ENCODE assay signal across 9 mouse cellular contexts in the genomic region with DNA sequence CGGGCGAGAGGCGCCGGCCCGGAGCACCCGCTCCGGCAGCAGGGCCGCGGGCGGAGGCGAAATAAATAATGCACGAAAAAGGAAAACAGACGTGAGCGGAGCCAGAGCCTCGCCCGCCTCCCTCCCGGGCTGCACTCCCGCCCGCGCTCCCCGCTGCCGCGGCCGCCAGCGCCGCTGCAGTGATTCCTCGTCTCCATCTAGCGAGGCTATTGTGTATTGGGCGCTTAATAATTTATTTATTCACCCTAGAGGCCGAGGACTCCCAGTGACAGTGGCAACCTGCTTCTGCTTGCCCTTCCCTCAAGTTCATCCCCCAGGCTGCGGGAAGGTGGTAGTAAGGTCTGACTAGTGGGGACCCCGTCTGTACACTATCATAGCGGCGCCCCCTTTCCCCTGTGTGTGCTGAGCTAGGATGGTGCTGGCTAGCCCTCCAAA. TPM values are rescaled to one million over a fixed set of nuclear protein-coding genes. Genes with fewer than 3 reads are reported as not detected.
DNase-seq lines count a peak whose midpoint lies in the region; ATAC-seq and TF ChIP-seq lines count a peak whose summit lies in the region.
"Had no signal": no experiment of that assay in that cellular context is flagged by ENCODE, and none has a peak within 500 bp of the region (broad histone marks: within the 10 kb centered on the region; RNA-seq: fewer than 3 reads in every experiment).

No protein-coding gene starts in this region.

- no peaks in the 10 kb centered on the region for H3K9me3 ChIP-seq in forebrain, embryonic 13.5 days (replicated peaks)
- H3K9me3 ChIP-seq in heart, postnatal 0 days (replicated peaks; ENCODE audit: control insufficient read depth, low read length) = no peaks in the 10 kb centered on the region
- no peaks in the 10 kb centered on the region for H3K9me3 ChIP-seq in liver, embryonic 15.5 days (replicated peaks)

- peaks cover 12% of the 10 kb centered on the region for H3K4me1 ChIP-seq in forebrain, embryonic 13.5 days
- H3K4me1 ChIP-seq in heart, postnatal 0 days (ENCODE audit: control insufficient read depth, insufficient read depth) = no peaks in the 10 kb centered on the region
- H3K4me1 ChIP-seq in liver, embryonic 15.5 days (replicated peaks) = no peaks in the 10 kb centered on the region

- TF ChIP-seq EP300 in heart, postnatal 0 days (IDR thresholded peaks at IDR 0.05; ENCODE audit: low read depth) = no peak

- TF ChIP-seq CTCF in heart, postnatal 0 days (IDR thresholded peaks at IDR 0.05; ENCODE audit: low read depth) = peak; percentile 54

- peak; percentile 12 to 16 for DNase-seq in lung, adult 18-20 months
- DNase-seq in lung, postnatal 25 days (ENCODE audit: low spot score) = no peak
- peak; percentile 62 for DNase-seq in heart, postnatal 0 days (ENCODE audit: low spot score)
- DNase-seq in layer of hippocampus, adult 11-12 months (ENCODE audit: low spot score) = peak; percentile 66
- DNase-seq in ovary, adult 18-20 months (ENCODE audit: low spot score) = peak; percentile 37
- no peak for DNase-seq in spleen, postnatal 4 days (ENCODE audit: low spot score in 2 of 2)

- H3K4me2 ChIP-seq in forebrain, embryonic 13.5 days = peak overlapping the region; percentile 98
- peak overlapping the region; percentile 92 for H3K4me2 ChIP-seq in heart, postnatal 0 days (ENCODE audit: low read depth, low read length)
- peak overlapping the region; percentile 60 for H3K4me2 ChIP-seq in liver, embryonic 15.5 days

- peak overlapping the region; percentile 22; the same call in 1 of the 2 replicates for H3K27ac ChIP-seq in forebrain, embryonic 13.5 days
- H3K27ac ChIP-seq in heart, postnatal 0 days (ENCODE audit: low read depth) = 0 out of 2 replicates have a peak overlapping the region, but pooled peaks have one; percentile 28
- no peak overlapping the region for H3K27ac ChIP-seq in liver, embryonic 15.5 days (replicated peaks)

- peaks cover 47% of the 10 kb centered on the region for H3K27me3 ChIP-seq in forebrain, embryonic 13.5 days
- H3K27me3 ChIP-seq in heart, postnatal 0 days (ENCODE audit: control insufficient read depth, insufficient read depth, low read length) = peaks cover 54% of the 10 kb centered on the region
- H3K27me3 ChIP-seq in liver, embryonic 15.5 days = peaks cover 54% of the 10 kb centered on the region

- peak overlapping the region; percentile 70 for H3K4me3 ChIP-seq in forebrain, embryonic 13.5 days
- H3K4me3 ChIP-seq in heart, postnatal 0 days (ENCODE audit: low read depth, low read length) = peak overlapping the region; percentile 66
- H3K4me3 ChIP-seq in liver, embryonic 15.5 days (replicated peaks) = peak overlapping the region; percentile 46

- peak overlapping the region; percentile 74 for H3K9ac ChIP-seq in forebrain, embryonic 13.5 days
- peak overlapping the region; percentile 57 for H3K9ac ChIP-seq in heart, postnatal 0 days (replicated peaks; ENCODE audit: low read depth, low read length)
- H3K9ac ChIP-seq in liver, embryonic 15.5 days = no peak overlapping the region

- WGBS in forebrain, embryonic 13.5 days = under 1% methylated on average over 29 of the region's 34 CpGs
- WGBS in heart, postnatal 0 days = 2% methylated on average over 24 of the region's 34 CpGs
- WGBS in liver, embryonic 15.5 days (ENCODE audit: insufficient replicate concordance) = 2% methylated on average over 34 of the region's 34 CpGs

- ATAC-seq in forebrain, embryonic 13.5 days = peak; percentile 73
- ATAC-seq in heart, postnatal 0 days (ENCODE audit: insufficient read depth, low read depth) = peak; percentile 83
- ATAC-seq in liver, embryonic 15.5 days (ENCODE audit: insufficient read depth) = no peak

- H3K36me3 ChIP-seq in forebrain, embryonic 13.5 days (ENCODE audit: poor library complexity, severe bottlenecking) = no peaks in the 10 kb centered on the region
- H3K36me3 ChIP-seq in heart, postnatal 0 days (replicated peaks; ENCODE audit: control insufficient read depth, insufficient read depth, low read length) = no peaks in the 10 kb centered on the region
- no peaks in the 10 kb centered on the region for H3K36me3 ChIP-seq in liver, embryonic 15.5 days (replicated peaks)

RNA-seq across cellular contexts. Expression of a gene that starts 0.7 kb away (rescaled TPM):
- 0.39 TPM in 1 of 2 replicates, not detected in the other for polyA plus RNA-seq in forebrain, embryonic 13.5 days (2015; fragmentation: Nextera tagmentation; extraction: Ambion mirVana)
- total RNA-seq in heart, postnatal 0 days (2014; rRNA removed; ENCODE audit: low replicate concordance) = not detected in 2 replicates
- 0.14 TPM in 1 of 2 replicates, not detected in the other for polyA plus RNA-seq in heart, postnatal 0 days (2015; fragmentation: Nextera tagmentation; extraction: Ambion mirVana)
- not detected in 2 replicates for polyA plus RNA-seq in liver, embryonic 15.5 days (2015; fragmentation: Nextera tagmentation; extraction: Ambion mirVana)
- polyA plus RNA-seq: C2C12 had no signal

Comparison
In these comparisons a context has a peak if more than half of its experiments do, and no peak if none do; other contexts are left out.
1. DNase-seq: peak in lung, adult 18-20 months (2 of 2), heart, postnatal 0 days (single experiment), layer of hippocampus, adult 11-12 months (single experiment) and ovary, adult 18-20 months (single experiment); none in lung, postnatal 25 days (single experiment) and spleen, postnatal 4 days (0 of 2).
2. Peak in every context shown above with its lines, with median percentiles within 50 percentile points of each other: H3K4me2 ChIP-seq and H3K4me3 ChIP-seq.